Mouse (Mus musculus) CH12.LX (cell line): ENCODE measurements at regions not wholly inside any gene's neighbourhood (a gene's known extent, or its start where the extent isn't known, plus 50 kb on each side); places are given as distances from the start of the nearest gene placed in this dataset.

ENCODE experiments used
- CTCF ChIP-seq, 2 experiments: IDR thresholded peaks in 1 of 2; conservative IDR thresholded peaks in 1 of 2; 2 replicates each; pipeline ENCODE4 v1.5.1; 2011 to 2012; ENCODE audit warnings: low read depth in 2 of 2, low read length in 2 of 2, improper control_type of control experiment in 1 of 2, inconsistent platforms in 1 of 2, mild to moderate bottlenecking in 1 of 2, moderate library complexity in 1 of 2
- E2F4 ChIP-seq: IDR thresholded peaks from 2 replicates; pipeline ENCODE4 v1.6.1; 2011; ENCODE audit warnings: low read depth, low read length, improper control_type of control experiment; ENCODE audit not compliant: insufficient replicate concordance
- EP300 ChIP-seq: IDR thresholded peaks from 2 replicates; pipeline ENCODE4 v1.6.1; 2011; ENCODE audit warnings: low read length, improper control_type of control experiment
- NELFE ChIP-seq: IDR thresholded peaks from 2 replicates; pipeline ENCODE4 v1.6.1; 2011; ENCODE audit warnings: low read depth, low read length, improper control_type of control experiment
- POLR2AphosphoS2 ChIP-seq: IDR thresholded peaks from 2 replicates; pipeline ENCODE4 v1.6.1; 2011; ENCODE audit warnings: low read depth, low read length, improper control_type of control experiment
- TBP ChIP-seq: conservative IDR thresholded peaks from 2 replicates; pipeline ENCODE4 v1.6.1; 2011; ENCODE audit warnings: low read depth, low read length, improper control_type of control experiment
- ZKSCAN1 ChIP-seq: IDR thresholded peaks from 2 replicates; pipeline ENCODE4 v1.6.1; 2012; ENCODE audit warnings: low read depth, inconsistent platforms, low read length, improper control_type of control experiment, borderline replicate concordance
- ZMIZ1 ChIP-seq: IDR thresholded peaks from 2 replicates; pipeline ENCODE4 v1.6.1; 2012; ENCODE audit warnings: low read depth, mild to moderate bottlenecking, inconsistent platforms, low read length, improper control_type of control experiment

DNA sequence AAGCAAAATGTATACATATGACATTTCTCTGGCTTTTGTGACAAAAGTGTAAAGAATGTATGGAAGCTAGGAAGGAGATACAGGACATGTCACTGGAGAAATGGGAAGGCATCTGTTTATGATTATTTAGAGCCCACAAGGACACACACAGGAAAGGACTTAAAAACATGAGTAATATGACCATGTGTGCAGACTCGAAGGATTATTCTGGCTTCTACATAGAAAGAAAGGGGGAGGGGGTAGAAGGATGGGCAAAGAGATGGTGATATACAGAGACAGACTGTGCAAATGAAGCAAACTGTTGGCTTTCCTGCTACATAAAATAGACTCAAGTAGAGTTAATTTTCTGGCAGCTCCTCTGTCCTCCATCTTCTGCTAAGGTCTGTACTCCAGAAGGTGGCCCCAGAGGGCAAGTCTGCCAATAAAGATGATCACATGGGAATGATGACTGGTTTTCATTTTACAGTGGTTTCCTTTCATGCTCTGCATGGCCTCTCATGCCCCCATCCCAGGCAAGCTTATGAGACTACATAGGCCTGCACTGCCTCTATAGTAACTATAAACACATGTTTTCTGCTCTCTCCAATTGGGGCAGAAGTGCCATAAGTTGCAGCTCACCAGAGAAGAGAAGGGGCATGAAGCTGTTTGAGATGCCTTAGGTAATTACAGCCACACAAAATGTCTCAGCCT lies 263.4 kb upstream of the Kif18a start:
- no peak for TF ChIP-seq TBP
- peak in 1 of 2 experiments; percentile 32; a peak in 2 of 4 replicates for TF ChIP-seq CTCF (conservative IDR thresholded peaks at IDR 0.05 in 1 of 2, IDR thresholded peaks at IDR 0.05 in 1 of 2; ENCODE audit: low read depth in 2 of 2, low read length in 2 of 2)
- TF ChIP-seq EP300: no peak
- TF ChIP-seq POLR2AphosphoS2: no peak
- no peak for TF ChIP-seq NELFE
- no peak for TF ChIP-seq ZKSCAN1
- no peak for TF ChIP-seq E2F4
- no peak for TF ChIP-seq ZMIZ1
